Mouse (Mus musculus) brain, embryonic 14.5 days (tissue): ENCODE data around the gene Cpm.

Source experiments
- CTCF ChIP-seq: fragments of 200-500 bp; IDR thresholded peaks from 2 replicates; pipeline ENCODE4 v1.5.1; 2012; ENCODE audit warnings: inconsistent platforms, mild to moderate bottlenecking, moderate library complexity, borderline replicate concordance; ENCODE audit not compliant: insufficient read depth, insufficient read length; ENCODE audit errors: extremely low read depth
- POLR2A ChIP-seq: fragments of 200-500 bp; IDR thresholded peaks from 2 replicates; pipeline ENCODE4 v1.6.1; 2012; ENCODE audit warnings: mild to moderate bottlenecking, inconsistent platforms, borderline replicate concordance; ENCODE audit not compliant: poor library complexity, insufficient read depth, insufficient read length, severe bottlenecking; ENCODE audit errors: extremely low read depth

DNA sequence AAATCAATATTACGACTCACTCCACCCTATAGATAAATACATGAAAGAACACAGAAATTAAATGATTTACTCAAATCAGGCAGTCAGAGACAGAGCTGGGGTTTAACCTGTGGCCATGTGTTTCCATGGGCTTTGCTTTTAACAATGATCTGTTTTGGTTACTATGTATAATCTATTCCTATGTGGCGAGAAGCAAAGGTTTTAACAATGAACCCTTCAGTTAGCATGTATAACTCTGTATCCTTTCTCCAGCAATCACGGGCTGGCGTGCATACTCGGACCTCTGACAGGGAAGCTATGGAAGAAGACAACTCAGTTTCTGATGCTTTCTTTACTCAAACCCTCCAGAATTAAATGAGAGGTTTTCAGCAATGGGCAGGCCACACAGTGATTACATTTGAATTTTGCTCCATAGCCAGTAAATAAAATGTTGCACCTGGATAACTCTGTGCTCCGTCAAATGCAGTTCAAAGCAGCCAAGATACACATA lies 13.1 kb upstream of the Cpm start:
- TF ChIP-seq CTCF (no peak), POLR2A (no peak)
